Mouse (Mus musculus): Measurements from ENCODE around the gene Arhgef12. TPM values are rescaled to one million over a fixed set of nuclear protein-coding genes. Genes with fewer than 3 reads are reported as not detected.

Arhgef12 gene
- polyA plus RNA-seq, 1 experiment, result 2.4 TPM

- H3K27me3 ChIP-seq (replicated peaks), result peaks cover 23% of the 10 kb centered on the region
Measured at GRCm38 (mm10) chr9:42958401-42958800, 148.6 kb downstream of the Arhgef12 start.

GRCm38 (mm10) chr9:42948381-42948780 is 158.7 kb downstream of the Arhgef12 start:
- no peaks in the 10 kb centered on the region for H3K36me3 ChIP-seq (replicated peaks; ENCODE audit: low read length)
- peaks cover under 1% of the 10 kb centered on the region; the same call in 1 of the 2 replicates for H3K9me3 ChIP-seq
- no peak overlapping the region for H3K4me3 ChIP-seq (replicated peaks)
- H3K4me1 ChIP-seq, result peaks cover 12% of the 10 kb centered on the region
- peaks cover 62% of the 10 kb centered on the region for H3K27me3 ChIP-seq (replicated peaks)
- TF ChIP-seq GATA1 (IDR thresholded peaks at IDR 0.05; ENCODE audit: borderline replicate concordance, low read length), result no peak
- TF ChIP-seq FLI1 (IDR thresholded peaks at IDR 0.05; ENCODE audit: low read length), result no peak

More at GRCm38 (mm10) chr9:42958401-42958800, 148.6 kb downstream of the Arhgef12 start:
- Histone ChIP-seq H3K4me1 (peaks cover 6% of the 10 kb centered on the region), H3K36me3 (replicated peaks; ENCODE audit: low read length) (no peaks in the 10 kb centered on the region), H3K4me3 (replicated peaks) (no peak overlapping the region), H3K9me3 (peaks cover 21% of the 10 kb centered on the region)
- no peak for TF ChIP-seq GATA1 (IDR thresholded peaks at IDR 0.05; ENCODE audit: borderline replicate concordance, low read length)
- no peak for TF ChIP-seq FLI1 (IDR thresholded peaks at IDR 0.05; ENCODE audit: low read length)

- TF ChIP-seq FLI1 (IDR thresholded peaks at IDR 0.05; ENCODE audit: low read length) (no peak), GATA1 (IDR thresholded peaks at IDR 0.05; ENCODE audit: borderline replicate concordance, low read length) (no peak)
- Histone ChIP-seq H3K9me3 (no peaks in the 10 kb centered on the region), H3K36me3 (replicated peaks; ENCODE audit: low read length) (no peaks in the 10 kb centered on the region), H3K27me3 (replicated peaks) (peaks cover 81% of the 10 kb centered on the region), H3K4me3 (replicated peaks) (peak overlapping the region; percentile 90), H3K4me1 (peaks cover 12% of the 10 kb centered on the region)
Measured at GRCm38 (mm10) chr9:42945174-42945573, 161.9 kb downstream of the Arhgef12 start.

GRCm38 (mm10) chr9:42944536-42945006 is 162.5 kb downstream of the Arhgef12 start:
- Histone ChIP-seq H3K36me3 (replicated peaks; ENCODE audit: low read length) (no peaks in the 10 kb centered on the region), H3K4me3 (replicated peaks) (peak overlapping the region; percentile 90), H3K4me1 (peaks cover 12% of the 10 kb centered on the region), H3K27me3 (replicated peaks) (peaks cover 87% of the 10 kb centered on the region), H3K9me3 (no peaks in the 10 kb centered on the region)
- no peak for TF ChIP-seq GATA1 (IDR thresholded peaks at IDR 0.05; ENCODE audit: borderline replicate concordance, low read length)
- no peak for TF ChIP-seq FLI1 (IDR thresholded peaks at IDR 0.05; ENCODE audit: low read length)

GRCm38 (mm10) chr9:42943781-42944535 is 163.1 kb downstream of the Arhgef12 start, which contains the start of gene Grik4:
Gene Grik4, minus strand, starts transcription at chr9:42944493.
- Histone ChIP-seq H3K4me3 (replicated peaks) (peak within 1 kb of the TSS; percentile 90), H3K27me3 (replicated peaks) (peaks cover 89% of the 10 kb centered on the region), H3K4me1 (peaks cover 12% of the 10 kb centered on the region), H3K9me3 (no peaks in the 10 kb centered on the region), H3K36me3 (replicated peaks; ENCODE audit: low read length) (no peaks in the 10 kb centered on the region)
- TF ChIP-seq FLI1 (IDR thresholded peaks at IDR 0.05; ENCODE audit: low read length), result no peak

GRCm38 (mm10) chr9:42943057-42943529 is 163.9 kb downstream of the Arhgef12 start:
- Histone ChIP-seq H3K9me3 (no peaks in the 10 kb centered on the region), H3K36me3 (replicated peaks; ENCODE audit: low read length) (no peaks in the 10 kb centered on the region), H3K4me3 (replicated peaks) (no peak overlapping the region), H3K27me3 (replicated peaks) (peaks cover 89% of the 10 kb centered on the region), H3K4me1 (peaks cover 12% of the 10 kb centered on the region)
- no peak for TF ChIP-seq GATA1 (IDR thresholded peaks at IDR 0.05; ENCODE audit: borderline replicate concordance, low read length)
- no peak for TF ChIP-seq FLI1 (IDR thresholded peaks at IDR 0.05; ENCODE audit: low read length)

- H3K9me3 ChIP-seq, result no peaks in the 10 kb centered on the region
- TF ChIP-seq FLI1 (IDR thresholded peaks at IDR 0.05; ENCODE audit: low read length), result no peak
- TF ChIP-seq GATA1 (IDR thresholded peaks at IDR 0.05; ENCODE audit: borderline replicate concordance, low read length), result no peak
- H3K4me1 ChIP-seq, result peaks cover 12% of the 10 kb centered on the region
- H3K27me3 ChIP-seq (replicated peaks), result peaks cover 92% of the 10 kb centered on the region
- H3K4me3 ChIP-seq (replicated peaks), result no peak overlapping the region
- H3K36me3 ChIP-seq (replicated peaks; ENCODE audit: low read length), result no peaks in the 10 kb centered on the region
Measured at GRCm38 (mm10) chr9:42942148-42942547, 164.9 kb downstream of the Arhgef12 start.

GRCm38 (mm10) chr9:42932146-42932545 is 174.9 kb downstream of the Arhgef12 start:
- no peak overlapping the region for H3K4me3 ChIP-seq (replicated peaks)
- no peak for TF ChIP-seq GATA1 (IDR thresholded peaks at IDR 0.05; ENCODE audit: borderline replicate concordance, low read length)
- TF ChIP-seq FLI1 (IDR thresholded peaks at IDR 0.05; ENCODE audit: low read length), result no peak
- H3K27me3 ChIP-seq (replicated peaks), result peaks cover 69% of the 10 kb centered on the region

GRCm38 (mm10) chr9:42927498-42927897 is 179.5 kb downstream of the Arhgef12 start:
- Histone ChIP-seq H3K4me3 (replicated peaks) (no peak overlapping the region), H3K36me3 (replicated peaks; ENCODE audit: low read length) (no peaks in the 10 kb centered on the region), H3K4me1 (no peaks in the 10 kb centered on the region), H3K27me3 (replicated peaks) (peaks cover 53% of the 10 kb centered on the region), H3K9me3 (no peaks in the 10 kb centered on the region)
- no peak for TF ChIP-seq GATA1 (IDR thresholded peaks at IDR 0.05; ENCODE audit: borderline replicate concordance, low read length)
- TF ChIP-seq FLI1 (IDR thresholded peaks at IDR 0.05; ENCODE audit: low read length), result no peak

More at GRCm38 (mm10) chr9:42932146-42932545, 174.9 kb downstream of the Arhgef12 start:
- Histone ChIP-seq H3K9me3 (no peaks in the 10 kb centered on the region), H3K4me1 (no peaks in the 10 kb centered on the region), H3K36me3 (replicated peaks; ENCODE audit: low read length) (no peaks in the 10 kb centered on the region)

GRCm38 (mm10) chr9:42926564-42926963 is 180.5 kb downstream of the Arhgef12 start:
- Histone ChIP-seq H3K9me3 (no peaks in the 10 kb centered on the region), H3K4me3 (replicated peaks) (no peak overlapping the region), H3K4me1 (no peaks in the 10 kb centered on the region), H3K36me3 (replicated peaks; ENCODE audit: low read length) (no peaks in the 10 kb centered on the region), H3K27me3 (replicated peaks) (peaks cover 47% of the 10 kb centered on the region)
- TF ChIP-seq GATA1 (IDR thresholded peaks at IDR 0.05; ENCODE audit: borderline replicate concordance, low read length) (no peak), FLI1 (IDR thresholded peaks at IDR 0.05; ENCODE audit: low read length) (no peak)

All from megakaryocyte, embryonic 14.5 days (primary cell).